Mouse (Mus musculus): Measurements from ENCODE around the gene Arhgap6. TPM values are rescaled to one million over a fixed set of nuclear protein-coding genes. Genes with fewer than 3 reads are reported as not detected.

Gene Arhgap6
- polyA plus RNA-seq, 1 experiment from 2014 or later, result 1.2 TPM

DNA sequence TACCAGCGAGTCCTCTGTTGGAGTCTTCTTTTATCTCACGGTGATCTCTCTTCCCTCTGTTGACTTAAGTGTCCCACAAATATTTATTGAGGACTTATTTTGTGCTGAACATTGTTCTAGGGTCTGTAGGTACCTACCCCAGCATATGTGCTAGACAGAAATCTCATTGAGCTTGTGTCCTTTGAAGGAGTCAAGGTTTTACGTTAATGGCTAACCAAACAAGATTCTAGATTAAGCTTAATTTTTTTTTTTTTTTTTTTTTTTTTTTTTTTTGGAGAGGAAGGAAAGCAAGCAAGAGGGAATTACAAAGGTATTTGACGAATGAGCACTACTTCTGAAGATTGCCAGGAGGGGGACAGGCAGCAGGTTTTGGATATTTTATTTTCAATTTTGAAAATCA is 242.5 kb downstream of the Arhgap6 start:
- no peak overlapping the region for H3K4me3 ChIP-seq (replicated peaks; ENCODE audit: low read length)
- WGBS, result 69% methylated on average over 4 of the region's 4 CpGs
- no peak overlapping the region for H3K9ac ChIP-seq (replicated peaks; ENCODE audit: low read depth, low read length)
- peaks cover 4% of the 10 kb centered on the region; the same call in 1 of the 2 replicates for H3K4me1 ChIP-seq (replicated peaks; ENCODE audit: control insufficient read depth, insufficient read depth, low read length)
- ATAC-seq, result no peak
- no peaks in the 10 kb centered on the region for H3K36me3 ChIP-seq (ENCODE audit: control insufficient read depth, insufficient read depth)
- H3K4me2 ChIP-seq (ENCODE audit: low read length), result no peak overlapping the region
- no peaks in the 10 kb centered on the region for H3K27me3 ChIP-seq (replicated peaks; ENCODE audit: control insufficient read depth, insufficient read depth, low read length)
- H3K27ac ChIP-seq (ENCODE audit: low read length), result no peak overlapping the region
- H3K9me3 ChIP-seq (ENCODE audit: control insufficient read depth, low read length), result no peaks in the 10 kb centered on the region

DNA sequence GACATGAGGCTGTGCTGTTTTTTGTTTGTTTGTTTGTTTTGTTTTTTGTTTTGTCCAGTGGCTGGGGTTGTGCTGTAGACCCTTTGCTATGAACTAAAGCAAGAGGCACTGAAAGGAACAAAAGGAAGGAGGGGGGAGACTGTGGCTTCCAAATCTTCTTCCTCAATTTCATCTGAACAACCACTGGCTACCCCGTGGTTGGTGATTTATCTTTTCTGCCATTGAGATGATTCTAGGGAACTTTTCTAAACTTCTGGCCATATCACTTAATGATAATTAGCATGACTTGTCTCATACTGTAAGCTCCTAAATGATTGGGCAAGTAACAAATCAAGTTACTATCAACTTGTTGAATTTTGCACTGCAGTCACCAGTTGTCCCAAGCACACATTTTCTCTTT is 249.0 kb downstream of the Arhgap6 start:
- Histone ChIP-seq H3K9ac (replicated peaks; ENCODE audit: low read depth, low read length) (no peak overlapping the region), H3K36me3 (ENCODE audit: control insufficient read depth, insufficient read depth) (no peaks in the 10 kb centered on the region), H3K4me1 (replicated peaks; ENCODE audit: control insufficient read depth, insufficient read depth, low read length) (no peaks in the 10 kb centered on the region), H3K9me3 (ENCODE audit: control insufficient read depth, low read length) (no peaks in the 10 kb centered on the region), H3K4me3 (replicated peaks; ENCODE audit: low read length) (no peak overlapping the region), H3K4me2 (ENCODE audit: low read length) (no peak overlapping the region), H3K27me3 (replicated peaks; ENCODE audit: control insufficient read depth, insufficient read depth, low read length) (no peaks in the 10 kb centered on the region), H3K27ac (ENCODE audit: low read length) (no peak overlapping the region)
- 71% methylated on average over 1 of the region's 1 CpGs for WGBS
- ATAC-seq, result no peak

DNA sequence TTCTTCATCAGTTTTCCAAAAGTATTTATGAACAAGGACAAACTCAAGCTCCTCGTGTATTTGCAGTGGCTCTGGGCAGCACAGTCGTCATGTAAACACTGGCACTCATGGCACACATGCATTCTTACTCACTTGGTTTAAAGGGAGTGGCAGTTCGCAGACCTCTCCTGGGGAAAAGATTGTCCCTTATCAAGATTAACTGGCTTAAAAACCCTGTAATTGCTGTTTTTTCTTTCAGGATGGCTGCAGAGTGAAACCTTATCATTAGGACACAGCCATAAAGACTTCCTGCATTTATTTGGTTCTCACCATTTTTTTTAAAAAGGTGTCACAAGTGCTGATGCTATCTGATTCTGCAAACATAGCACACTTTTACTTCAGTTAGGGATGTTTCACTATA is 252.7 kb downstream of the Arhgap6 start:
- no peak for ATAC-seq

DNA sequence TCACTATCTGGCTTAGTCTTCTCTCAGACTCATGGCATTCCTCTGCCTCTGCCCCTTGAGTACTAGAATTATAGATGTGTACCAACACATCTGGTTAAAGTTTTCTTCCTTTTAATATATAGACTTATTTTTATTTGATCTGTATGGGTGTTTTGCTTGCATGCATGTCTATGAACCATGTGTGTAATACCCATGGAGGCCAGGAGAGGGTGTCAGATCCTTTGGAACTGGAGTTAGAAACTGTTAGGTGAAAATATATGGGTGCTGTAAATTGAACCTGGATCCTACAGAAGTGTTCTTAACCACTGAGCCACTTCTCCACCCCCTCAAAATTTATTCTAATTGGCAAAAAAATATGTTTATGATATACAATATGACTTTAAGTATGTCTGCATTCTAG is 254.7 kb downstream of the Arhgap6 start:
- Histone ChIP-seq H3K4me1 (replicated peaks; ENCODE audit: control insufficient read depth, insufficient read depth, low read length) (no peaks in the 10 kb centered on the region), H3K4me3 (replicated peaks; ENCODE audit: low read length) (no peak overlapping the region), H3K27ac (ENCODE audit: low read length) (no peak overlapping the region), H3K9ac (replicated peaks; ENCODE audit: low read depth, low read length) (no peak overlapping the region), H3K4me2 (ENCODE audit: low read length) (no peak overlapping the region), H3K27me3 (replicated peaks; ENCODE audit: control insufficient read depth, insufficient read depth, low read length) (no peaks in the 10 kb centered on the region), H3K9me3 (ENCODE audit: control insufficient read depth, low read length) (no peaks in the 10 kb centered on the region), H3K36me3 (ENCODE audit: control insufficient read depth, insufficient read depth) (no peaks in the 10 kb centered on the region)
- ATAC-seq, result no peak

More for the DNA sequence above, 252.7 kb downstream of the Arhgap6 start:
- Histone ChIP-seq H3K27me3 (replicated peaks; ENCODE audit: control insufficient read depth, insufficient read depth, low read length) (no peaks in the 10 kb centered on the region), H3K36me3 (ENCODE audit: control insufficient read depth, insufficient read depth) (no peaks in the 10 kb centered on the region), H3K4me1 (replicated peaks; ENCODE audit: control insufficient read depth, insufficient read depth, low read length) (no peaks in the 10 kb centered on the region), H3K27ac (ENCODE audit: low read length) (no peak overlapping the region), H3K4me3 (replicated peaks; ENCODE audit: low read length) (no peak overlapping the region), H3K9ac (replicated peaks; ENCODE audit: low read depth, low read length) (no peak overlapping the region), H3K4me2 (ENCODE audit: low read length) (no peak overlapping the region), H3K9me3 (ENCODE audit: control insufficient read depth, low read length) (no peaks in the 10 kb centered on the region)
- WGBS, result 82% methylated on average over 3 of the region's 3 CpGs

DNA sequence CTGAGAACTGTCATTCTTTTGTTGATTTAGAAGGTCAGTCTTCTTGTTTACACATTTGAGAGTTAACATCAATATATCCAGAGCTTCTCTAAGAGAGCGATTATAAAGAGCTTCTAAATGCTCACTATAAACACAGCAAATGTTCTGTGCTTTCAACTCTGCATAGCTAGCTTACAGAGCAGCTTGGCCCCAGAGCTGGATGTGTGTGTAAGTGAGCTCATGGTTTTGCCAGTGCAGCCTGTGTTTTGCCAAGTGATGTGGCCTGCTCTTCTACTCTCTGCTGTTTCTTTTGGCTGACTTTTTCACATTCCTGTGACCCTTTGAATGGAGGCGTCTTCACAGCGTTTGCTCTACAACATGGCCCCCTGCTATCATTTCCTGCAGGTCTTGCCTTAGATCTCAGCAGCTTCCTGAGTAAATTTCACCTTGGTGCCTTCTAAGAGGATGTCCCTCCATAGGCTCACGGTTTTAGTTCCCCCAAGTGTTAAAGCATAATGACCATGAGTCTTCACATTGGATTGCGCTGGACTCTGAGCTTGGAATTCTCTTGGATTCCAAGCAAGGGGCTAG is 259.1 kb downstream of the Arhgap6 start:
- Histone ChIP-seq H3K27ac (ENCODE audit: low read length) (no peak overlapping the region), H3K4me2 (ENCODE audit: low read length) (no peak overlapping the region), H3K36me3 (ENCODE audit: control insufficient read depth, insufficient read depth) (no peaks in the 10 kb centered on the region), H3K27me3 (replicated peaks; ENCODE audit: control insufficient read depth, insufficient read depth, low read length) (no peaks in the 10 kb centered on the region; the same call in 1 of the 2 replicates), H3K9ac (replicated peaks; ENCODE audit: low read depth, low read length) (no peak overlapping the region), H3K4me1 (replicated peaks; ENCODE audit: control insufficient read depth, insufficient read depth, low read length) (no peaks in the 10 kb centered on the region), H3K4me3 (replicated peaks; ENCODE audit: low read length) (no peak overlapping the region), H3K9me3 (ENCODE audit: control insufficient read depth, low read length) (no peaks in the 10 kb centered on the region)
- WGBS, result 60% methylated on average over 5 of the region's 5 CpGs
- no peak for ATAC-seq

DNA sequence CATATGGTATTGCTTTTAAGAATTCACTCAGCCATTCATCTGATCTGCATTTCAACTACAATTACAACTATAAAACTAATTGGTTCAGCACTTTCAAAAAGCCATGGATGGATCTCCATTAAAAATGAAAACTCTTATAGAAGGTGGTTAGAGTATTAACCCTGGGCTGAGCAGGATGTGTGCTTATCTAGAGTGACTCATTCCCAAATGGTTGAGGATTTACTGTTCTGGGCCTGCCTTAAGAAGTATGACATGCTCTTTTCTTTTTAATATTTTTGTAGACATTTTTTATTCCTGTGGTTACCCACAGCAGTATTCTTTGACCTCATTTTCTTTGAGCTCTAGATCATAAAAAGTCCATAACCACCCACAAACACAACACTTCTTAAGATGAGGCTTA is 267.7 kb downstream of the Arhgap6 start:
- Histone ChIP-seq H3K9ac (replicated peaks; ENCODE audit: low read depth, low read length) (no peak overlapping the region), H3K9me3 (ENCODE audit: control insufficient read depth, low read length) (no peaks in the 10 kb centered on the region), H3K4me3 (replicated peaks; ENCODE audit: low read length) (no peak overlapping the region), H3K4me2 (ENCODE audit: low read length) (no peak overlapping the region), H3K27me3 (replicated peaks; ENCODE audit: control insufficient read depth, insufficient read depth, low read length) (peaks cover 2% of the 10 kb centered on the region; the same call in 1 of the 2 replicates), H3K27ac (ENCODE audit: low read length) (no peak overlapping the region), H3K36me3 (ENCODE audit: control insufficient read depth, insufficient read depth) (no peaks in the 10 kb centered on the region), H3K4me1 (replicated peaks; ENCODE audit: control insufficient read depth, insufficient read depth, low read length) (no peaks in the 10 kb centered on the region)
- ATAC-seq, result no peak

DNA sequence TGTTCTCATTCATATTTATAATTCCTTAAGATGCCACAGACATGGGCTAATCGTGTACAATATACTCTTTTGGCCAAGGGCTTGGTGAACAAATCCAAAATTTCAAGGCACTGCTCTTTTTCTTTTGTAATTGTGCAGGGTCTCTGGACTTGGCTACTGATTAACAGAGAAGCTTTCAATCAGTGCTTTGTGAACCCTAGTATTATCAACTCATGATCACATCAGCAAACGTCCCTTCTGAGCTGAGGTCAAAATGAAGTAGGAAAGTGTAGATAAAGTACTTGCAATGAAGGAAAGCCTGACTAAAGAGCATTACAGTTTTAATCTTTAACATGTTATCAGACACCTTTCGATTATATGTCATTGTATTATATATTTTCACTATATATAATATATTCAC is 270.4 kb downstream of the Arhgap6 start:
- no peak overlapping the region for H3K4me2 ChIP-seq (ENCODE audit: low read length)
- no peak for ATAC-seq
- H3K4me1 ChIP-seq (replicated peaks; ENCODE audit: control insufficient read depth, insufficient read depth, low read length), result no peaks in the 10 kb centered on the region
- no peak overlapping the region for H3K9ac ChIP-seq (replicated peaks; ENCODE audit: low read depth, low read length)
- WGBS, result 53% methylated on average over 3 of the region's 3 CpGs
- 0 out of 2 replicates have a peak, but pooled peaks cover 2% of the 10 kb centered on the region for H3K27me3 ChIP-seq (replicated peaks; ENCODE audit: control insufficient read depth, insufficient read depth, low read length)
- no peak overlapping the region for H3K27ac ChIP-seq (ENCODE audit: low read length)
- H3K9me3 ChIP-seq (ENCODE audit: control insufficient read depth, low read length), result no peaks in the 10 kb centered on the region
- H3K4me3 ChIP-seq (replicated peaks; ENCODE audit: low read length), result no peak overlapping the region
- H3K36me3 ChIP-seq (ENCODE audit: control insufficient read depth, insufficient read depth), result no peaks in the 10 kb centered on the region

DNA sequence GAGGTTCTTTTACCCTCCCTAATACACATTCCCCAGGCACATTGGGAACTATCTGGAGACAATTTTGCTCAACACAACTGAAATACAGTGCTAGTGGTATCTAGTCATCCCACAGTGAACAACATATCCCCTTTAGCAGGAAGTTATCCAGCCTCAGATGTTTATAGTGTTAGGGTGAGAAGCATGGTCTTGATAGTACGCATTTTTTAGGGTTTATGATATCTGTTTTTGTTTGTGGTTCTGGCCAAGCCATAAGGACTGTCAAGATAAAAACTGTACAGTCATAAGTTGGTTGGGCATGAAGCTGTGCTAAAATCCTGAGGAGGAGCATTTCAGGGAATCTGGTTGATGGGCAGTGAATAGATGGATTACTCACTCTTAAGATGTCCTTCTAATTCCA is 271.0 kb downstream of the Arhgap6 start:
- Histone ChIP-seq H3K4me3 (replicated peaks; ENCODE audit: low read length) (no peak overlapping the region), H3K4me2 (ENCODE audit: low read length) (no peak overlapping the region), H3K9ac (replicated peaks; ENCODE audit: low read depth, low read length) (no peak overlapping the region), H3K4me1 (replicated peaks; ENCODE audit: control insufficient read depth, insufficient read depth, low read length) (no peaks in the 10 kb centered on the region), H3K27me3 (replicated peaks; ENCODE audit: control insufficient read depth, insufficient read depth, low read length) (0 out of 2 replicates have a peak, but pooled peaks cover 2% of the 10 kb centered on the region), H3K9me3 (ENCODE audit: control insufficient read depth, low read length) (no peaks in the 10 kb centered on the region), H3K27ac (ENCODE audit: low read length) (no peak overlapping the region), H3K36me3 (ENCODE audit: control insufficient read depth, insufficient read depth) (no peaks in the 10 kb centered on the region)
- ATAC-seq, result no peak
- WGBS, result 83% methylated on average over 1 of the region's 1 CpGs

DNA sequence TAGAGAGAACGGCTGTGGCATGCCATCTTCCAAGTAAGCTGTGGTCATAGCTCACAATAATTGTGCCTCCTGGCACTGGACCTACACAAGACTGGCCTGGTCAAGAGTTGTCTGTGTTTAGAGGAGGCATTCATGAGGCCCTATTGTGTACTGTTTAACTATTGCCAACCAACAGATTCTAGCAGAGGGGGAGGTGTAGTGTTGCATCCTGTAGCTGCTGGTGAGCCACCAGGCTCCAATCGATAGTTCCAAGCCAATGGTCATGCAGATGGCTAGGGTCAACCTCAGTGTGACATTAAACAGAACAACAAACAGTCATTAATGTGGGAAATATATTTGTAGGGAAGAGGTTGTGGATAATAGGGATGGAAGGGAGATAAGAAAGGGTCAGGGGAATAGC is 280.1 kb downstream of the Arhgap6 start:
- Histone ChIP-seq H3K27me3 (replicated peaks; ENCODE audit: control insufficient read depth, insufficient read depth, low read length) (no peaks in the 10 kb centered on the region), H3K4me3 (replicated peaks; ENCODE audit: low read length) (no peak overlapping the region), H3K4me1 (replicated peaks; ENCODE audit: control insufficient read depth, insufficient read depth, low read length) (no peaks in the 10 kb centered on the region), H3K4me2 (ENCODE audit: low read length) (no peak overlapping the region), H3K9ac (replicated peaks; ENCODE audit: low read depth, low read length) (no peak overlapping the region), H3K36me3 (ENCODE audit: control insufficient read depth, insufficient read depth) (no peaks in the 10 kb centered on the region), H3K9me3 (ENCODE audit: control insufficient read depth, low read length) (no peaks in the 10 kb centered on the region), H3K27ac (ENCODE audit: low read length) (no peak overlapping the region)
- ATAC-seq, result no peak
- 90% methylated on average over 2 of the region's 2 CpGs for WGBS

DNA sequence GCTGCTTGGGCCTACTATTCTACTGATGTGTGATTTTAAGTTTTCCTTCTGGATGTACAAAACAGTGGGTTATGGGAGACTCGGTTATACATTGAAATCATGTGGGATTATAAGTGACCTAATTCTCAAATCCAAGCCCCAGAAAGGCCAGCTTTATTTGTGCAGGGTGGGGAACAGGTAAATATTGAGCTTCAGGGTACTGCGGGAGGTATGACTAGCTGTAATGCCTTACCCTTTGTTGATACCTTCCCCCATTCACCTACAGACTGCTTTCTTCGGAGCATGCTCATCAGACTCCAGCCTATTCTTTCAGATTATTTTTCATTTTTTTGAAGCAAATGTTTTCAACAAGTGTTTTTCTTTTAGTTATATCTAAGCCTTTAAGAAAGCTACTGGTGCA is 286.7 kb downstream of the Arhgap6 start:
- no peak overlapping the region for H3K27ac ChIP-seq (ENCODE audit: low read length)
- no peaks in the 10 kb centered on the region for H3K4me1 ChIP-seq (replicated peaks; ENCODE audit: control insufficient read depth, insufficient read depth, low read length)
- no peak overlapping the region for H3K9ac ChIP-seq (replicated peaks; ENCODE audit: low read depth, low read length)
- no peaks in the 10 kb centered on the region for H3K36me3 ChIP-seq (ENCODE audit: control insufficient read depth, insufficient read depth)
- ATAC-seq, result no peak
- no peak overlapping the region for H3K4me3 ChIP-seq (replicated peaks; ENCODE audit: low read length)
- H3K27me3 ChIP-seq (replicated peaks; ENCODE audit: control insufficient read depth, insufficient read depth, low read length), result no peaks in the 10 kb centered on the region
- no peaks in the 10 kb centered on the region for H3K9me3 ChIP-seq (ENCODE audit: control insufficient read depth, low read length)
- H3K4me2 ChIP-seq (ENCODE audit: low read length), result no peak overlapping the region
- WGBS, result 92% methylated on average over 3 of the region's 3 CpGs

All from forebrain, embryonic 16.5 days (tissue).